Mouse (Mus musculus): Measurements from ENCODE around the gene Fbln5.

GRCm38 (mm10) chr12:101780915-101781314 lies 37.9 kb downstream of the Fbln5 start:
- TF ChIP-seq POLR2A (IDR thresholded peaks at IDR 0.05; ENCODE audit: insufficient read length, low read depth) (no peak), USF1 (IDR thresholded peaks at IDR 0.05; ENCODE audit: low read depth) (no peak), TCF12 (IDR thresholded peaks at IDR 0.05; ENCODE audit: insufficient read depth, poor library complexity, severe bottlenecking) (no peak), SRF (IDR thresholded peaks at IDR 0.05; ENCODE audit: control insufficient read depth, insufficient read length, low read depth) (no peak), E2F4 (IDR thresholded peaks at IDR 0.05; ENCODE audit: insufficient read depth) (no peak), CEBPB (IDR thresholded peaks at IDR 0.05; ENCODE audit: insufficient read depth, poor library complexity, severe bottlenecking) (no peak), MYOG (IDR thresholded peaks at IDR 0.05; ENCODE audit: control insufficient read depth in 1 of 3, insufficient read depth in 1 of 3, insufficient read length in 2 of 3, low read depth in 2 of 3) (no peak), MYOD1 (IDR thresholded peaks at IDR 0.05; ENCODE audit: control insufficient read depth in 1 of 3, insufficient read length in 2 of 3, low read depth in 2 of 3) (no peak), POLR2AphosphoS2 (IDR thresholded peaks at IDR 0.05; ENCODE audit: insufficient read length, low read depth) (no peak), MAX (IDR thresholded peaks at IDR 0.05; ENCODE audit: low read depth) (no peak), TCF3 (IDR thresholded peaks at IDR 0.05; ENCODE audit: insufficient read length, low read depth) (no peak)
